Mouse (Mus musculus): Measurements from ENCODE around the gene Arl5c.

The Arl5c gene

DNA sequence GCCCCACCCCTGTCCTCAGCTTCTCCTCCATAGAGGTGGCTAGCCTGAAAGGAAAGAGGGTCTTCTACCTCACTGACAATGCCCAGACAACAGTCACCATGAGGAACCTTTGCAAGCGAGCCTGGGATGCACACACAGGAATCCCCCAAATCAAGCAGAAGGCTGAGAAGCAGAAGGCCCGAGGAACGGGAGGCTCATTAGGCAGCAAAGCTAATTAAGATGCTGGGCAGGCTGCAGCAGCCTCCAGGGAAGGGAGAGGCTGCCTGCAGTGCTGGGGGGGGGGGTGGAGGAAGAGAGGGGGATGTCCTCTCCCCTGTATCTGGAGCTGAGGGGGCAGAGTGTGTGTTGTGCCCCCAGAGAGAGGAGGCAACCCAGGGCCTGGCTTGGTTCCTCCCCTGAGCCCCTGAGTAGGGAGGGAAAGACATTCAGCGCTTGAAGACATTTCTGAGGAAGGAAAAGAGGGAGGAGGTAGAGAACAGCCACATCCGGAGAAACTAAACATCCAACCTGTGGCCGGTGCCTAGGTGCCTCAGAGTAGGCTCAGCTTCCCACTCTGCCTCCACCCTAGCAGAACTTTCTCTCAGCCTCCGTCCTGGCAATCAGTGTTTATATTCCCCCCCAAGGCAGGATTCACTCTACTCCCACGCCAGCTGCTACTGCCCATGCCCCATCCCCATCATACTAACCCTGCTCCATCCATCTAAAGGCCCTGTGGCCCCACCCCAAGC lies 24.1 kb upstream of the Arl5c start:
- no peak for DNase-seq (ENCODE audit: low read depth)

DNA sequence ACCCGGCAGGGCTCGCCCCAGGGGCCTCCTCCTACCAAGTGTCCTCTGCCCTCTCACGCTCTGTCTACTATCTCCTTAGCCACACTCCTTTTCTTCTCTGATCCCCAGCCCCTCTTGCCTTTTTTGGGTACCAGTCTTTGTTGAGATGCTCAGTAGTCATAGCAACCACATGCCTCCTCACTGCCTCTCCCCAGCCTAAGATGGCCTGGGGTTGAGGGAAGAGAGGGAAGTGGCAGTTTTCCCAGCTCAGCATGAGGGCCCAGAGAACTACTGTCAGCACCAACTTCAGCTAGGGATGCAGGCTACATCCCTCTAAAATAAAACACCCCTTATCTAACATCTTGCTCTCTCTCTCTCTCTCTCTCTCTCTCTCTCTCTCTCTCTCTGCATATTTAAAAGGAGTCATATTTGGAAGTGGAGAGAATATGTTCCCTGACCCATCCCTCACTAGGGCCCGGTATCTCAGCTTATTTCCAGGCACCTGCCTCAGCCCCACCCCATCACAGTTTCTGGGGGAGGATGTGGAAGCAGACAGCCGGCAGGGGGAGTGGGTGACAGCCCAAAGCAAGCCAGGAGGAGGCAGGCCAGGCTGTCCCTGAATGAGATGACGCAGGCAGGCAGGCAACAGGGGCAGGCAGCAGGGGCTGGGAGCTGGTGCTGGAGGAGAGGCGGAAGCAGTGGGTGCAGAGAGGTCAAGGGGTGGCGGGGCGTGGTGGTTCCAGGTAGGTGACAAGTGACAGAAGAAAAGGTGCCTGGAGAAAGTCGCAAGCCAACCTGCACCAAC lies 23.1 kb upstream of the Arl5c start:
- DNase-seq (ENCODE audit: low read depth), result no peak

DNA sequence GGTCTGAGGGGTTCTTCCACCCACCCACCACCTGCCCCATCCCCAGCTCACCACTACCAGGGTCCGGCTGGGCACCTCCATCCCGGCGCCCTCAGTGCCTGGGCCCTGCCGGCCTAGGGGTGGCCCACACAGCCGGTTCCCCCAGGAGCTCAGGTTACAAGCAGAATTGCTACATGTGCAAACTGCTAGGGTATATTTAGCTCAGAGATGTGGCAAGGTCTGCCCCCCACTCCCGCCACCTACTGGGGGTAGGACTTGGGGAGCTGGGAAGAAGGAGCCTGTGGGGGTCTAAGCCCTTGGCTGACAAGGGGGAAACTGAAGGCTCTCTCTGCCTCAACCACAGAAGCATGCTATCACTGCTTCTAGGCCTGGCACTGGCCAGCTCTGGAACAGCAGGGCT lies 22.2 kb upstream of the Arl5c start:
- DNase-seq (ENCODE audit: low read depth), result no peak

DNA sequence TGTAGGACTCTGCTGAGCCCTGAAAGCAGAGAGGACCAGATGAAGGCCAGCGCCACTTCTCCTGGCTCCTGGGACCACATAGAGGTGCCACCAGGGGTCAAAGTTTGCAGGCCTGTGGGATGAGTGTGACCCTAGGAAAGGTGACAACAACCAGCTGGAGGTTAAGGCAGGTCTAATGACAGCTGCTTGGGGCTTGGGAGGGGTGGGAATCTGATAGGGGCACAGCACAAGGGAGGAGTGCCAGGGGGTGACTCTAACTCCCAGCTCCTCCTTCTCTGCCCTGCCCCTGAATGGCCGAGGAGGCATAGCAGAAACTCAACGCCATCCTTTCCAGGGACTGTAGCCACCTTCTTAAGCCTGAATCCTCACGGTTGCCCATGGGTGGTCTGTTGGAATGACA lies 20.8 kb upstream of the Arl5c start:
- no peak for DNase-seq (ENCODE audit: low read depth)

DNA sequence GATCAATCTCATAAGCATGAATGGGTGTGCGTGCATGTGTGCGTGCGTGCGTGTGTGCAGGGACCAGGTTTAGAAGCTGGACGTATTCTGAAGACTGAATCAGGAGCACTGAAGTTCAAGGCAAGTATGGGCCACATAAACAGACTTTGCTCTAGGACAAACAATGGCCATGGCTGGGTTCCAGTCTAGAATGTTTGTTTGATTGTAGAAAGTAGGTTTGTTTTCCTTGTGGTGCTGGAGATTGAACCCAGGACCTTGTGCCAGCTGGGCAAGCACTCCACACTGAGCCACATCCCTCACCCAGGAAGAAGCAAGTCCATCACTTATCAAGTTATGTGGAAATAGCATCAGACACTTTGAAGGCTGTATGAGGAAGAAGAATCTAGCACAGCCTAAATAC lies 20.2 kb upstream of the Arl5c start:
- no peak for DNase-seq (ENCODE audit: low read depth)

DNA sequence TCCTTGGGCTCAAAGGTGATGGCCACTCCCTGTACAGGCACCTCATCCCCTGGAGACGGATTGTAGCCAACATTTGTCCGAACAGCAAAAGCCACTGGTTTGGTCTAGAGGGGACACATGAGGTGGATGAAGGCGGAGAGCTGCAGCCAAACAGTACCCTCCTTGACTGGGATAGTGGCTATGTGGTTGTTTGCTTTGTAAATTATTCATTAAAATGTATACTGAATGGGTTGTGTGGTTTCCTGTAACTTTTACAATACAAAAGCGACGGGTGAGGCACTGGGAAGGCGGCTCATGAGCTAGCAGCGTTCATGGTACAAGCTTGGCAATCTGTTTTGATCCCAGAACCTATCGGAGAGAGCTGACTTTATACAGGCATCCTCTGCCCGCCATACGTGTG lies 16.9 kb upstream of the Arl5c start:
- DNase-seq (ENCODE audit: low read depth), result no peak

DNA sequence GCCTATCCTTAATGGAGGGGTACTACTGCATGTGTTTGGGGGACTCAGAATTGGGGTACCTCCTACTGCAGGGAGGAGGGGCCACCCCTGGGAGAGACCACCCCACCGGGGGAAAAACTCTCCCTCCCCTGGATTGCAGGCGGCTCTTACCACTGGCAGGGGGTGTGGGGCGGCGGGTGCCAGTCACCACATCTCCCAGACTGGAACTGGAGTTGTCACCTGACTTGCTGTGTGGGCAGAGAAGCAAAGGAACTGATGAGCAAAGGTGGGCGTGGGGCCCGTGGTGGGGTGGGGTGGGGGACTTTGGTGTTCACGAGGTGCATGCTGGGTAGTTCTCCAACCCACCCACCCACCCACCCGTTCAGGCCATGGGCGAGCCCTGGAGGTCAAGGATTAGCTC lies 15.7 kb upstream of the Arl5c start:
- DNase-seq (ENCODE audit: low read depth), result no peak

DNA sequence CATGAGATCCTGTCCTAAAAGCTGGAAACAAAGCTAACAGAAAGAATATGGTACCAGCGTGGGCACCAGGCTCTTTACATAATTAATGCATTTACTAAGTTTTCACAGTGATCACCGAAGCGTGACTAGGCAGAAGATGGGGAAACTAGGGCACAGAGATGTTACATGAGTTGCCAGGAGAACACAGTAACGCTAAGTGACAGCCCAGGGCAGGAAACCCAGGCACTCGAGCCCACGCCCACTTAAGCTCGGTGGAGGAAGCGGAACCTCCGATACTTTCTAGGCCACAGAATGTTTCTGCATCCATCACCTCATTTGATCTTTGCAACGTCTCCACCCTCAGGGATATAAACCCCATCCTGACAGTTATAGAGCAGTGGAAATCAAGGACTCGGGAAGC lies 12.1 kb upstream of the Arl5c start:
- DNase-seq (ENCODE audit: low read depth), result no peak

DNA sequence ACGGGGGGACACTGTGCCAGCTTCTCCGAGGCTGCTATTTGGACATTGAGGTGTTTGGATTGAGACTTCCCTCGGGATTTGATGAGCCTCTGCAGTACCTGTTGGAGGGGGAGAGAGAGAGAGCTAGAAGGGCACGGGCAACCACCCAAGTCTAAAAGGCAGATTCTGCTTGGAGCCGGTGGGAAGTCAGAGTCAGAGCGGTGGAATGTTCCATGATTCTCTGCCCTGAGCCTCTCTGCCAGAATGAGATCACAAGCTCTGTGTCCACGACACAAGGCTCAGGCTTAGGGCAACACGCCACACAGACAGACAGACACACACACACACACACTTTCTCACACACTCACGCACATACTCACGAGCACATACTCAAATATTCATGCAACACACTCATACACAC lies 9.7 kb upstream of the Arl5c start:
- no peak for DNase-seq (ENCODE audit: low read depth)

DNA sequence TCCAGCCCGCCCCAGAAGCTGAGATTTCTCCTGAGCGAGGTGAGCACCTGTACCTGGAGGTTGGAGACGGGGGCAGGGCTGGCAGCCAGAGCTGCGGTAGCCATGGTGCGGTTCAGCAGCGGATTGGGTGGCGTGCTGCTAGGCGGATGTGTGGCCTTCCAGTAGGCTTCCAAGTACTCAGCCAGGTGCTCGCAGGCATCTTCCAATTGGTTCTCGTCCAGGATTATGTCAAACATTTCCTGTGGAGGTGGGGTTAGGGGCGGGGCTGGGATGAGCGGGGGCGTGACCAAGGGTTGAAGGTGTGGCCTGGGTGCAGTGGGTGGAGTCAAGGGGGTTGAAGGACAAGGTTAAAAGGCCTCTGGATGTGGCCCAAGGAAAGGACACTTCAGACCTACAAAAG lies 9.1 kb upstream of the Arl5c start:
- DNase-seq (ENCODE audit: low read depth), result no peak

DNA sequence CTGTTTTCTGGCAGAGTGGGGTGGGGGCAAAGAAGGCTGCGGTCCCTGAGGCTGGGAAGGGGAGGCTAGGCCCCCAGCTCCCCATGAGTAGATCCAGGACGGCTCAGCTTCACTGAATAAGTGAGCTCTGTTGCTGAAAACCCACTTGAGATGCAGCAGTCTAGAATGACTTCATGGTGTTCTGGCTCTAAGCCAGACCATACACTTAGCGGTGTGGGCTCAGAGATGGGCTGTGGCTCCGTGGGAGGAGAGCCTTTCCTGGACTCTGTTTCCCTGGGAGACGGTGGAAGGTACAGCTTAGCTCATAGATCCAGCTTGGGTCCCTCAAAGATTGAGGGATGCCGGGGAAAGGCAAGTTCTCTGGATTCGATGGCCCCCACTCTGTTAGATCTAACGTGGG lies 8.2 kb upstream of the Arl5c start:
- DNase-seq (ENCODE audit: low read depth), result no peak

DNA sequence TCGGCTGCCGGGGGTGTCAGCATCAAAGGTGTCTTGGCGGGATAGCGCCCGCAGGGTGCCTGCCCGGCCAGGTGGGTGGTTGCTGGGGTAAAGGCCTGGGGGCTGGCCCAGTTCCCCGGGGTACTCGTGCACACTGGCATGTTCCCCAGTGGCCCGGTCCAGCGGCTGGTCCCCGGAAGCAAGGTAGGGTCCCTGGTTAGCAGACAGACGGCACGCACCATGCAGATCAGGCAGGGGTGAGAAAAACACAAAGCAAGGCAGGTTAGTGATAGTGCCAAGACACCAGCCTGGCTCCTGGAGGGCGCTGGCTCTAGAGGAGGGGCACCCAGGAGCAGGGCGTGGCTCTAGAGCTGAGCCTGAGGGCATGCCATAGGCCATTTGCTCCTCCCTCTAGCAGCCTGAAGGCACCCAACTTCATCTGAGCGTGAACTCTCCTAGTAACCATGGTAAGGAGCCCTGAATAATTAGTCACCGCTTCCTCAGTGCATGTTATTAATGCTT lies 7.2 kb upstream of the Arl5c start:
- no peak for DNase-seq (ENCODE audit: low read depth)

DNA sequence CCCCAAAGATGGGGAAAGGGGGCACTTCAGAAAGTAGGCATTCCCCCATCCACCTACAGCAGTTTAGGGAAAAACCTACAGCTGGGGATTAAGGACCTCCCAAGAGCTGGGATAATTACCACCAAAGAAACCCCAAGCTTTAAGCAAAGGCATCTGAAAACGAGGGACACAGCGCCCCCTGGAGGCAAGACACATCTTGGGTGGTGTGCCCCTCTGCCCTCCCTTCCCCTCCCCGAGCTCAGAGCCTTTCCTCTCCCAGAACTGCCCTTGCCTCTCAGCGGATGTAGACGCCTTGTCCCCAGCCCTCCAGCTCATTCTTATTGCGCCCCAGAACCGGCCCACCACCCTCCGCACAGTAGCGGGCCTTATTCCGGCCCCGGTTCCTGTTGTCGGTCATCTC lies 6.6 kb upstream of the Arl5c start:
- DNase-seq (ENCODE audit: low read depth), result peak; percentile 79

DNA sequence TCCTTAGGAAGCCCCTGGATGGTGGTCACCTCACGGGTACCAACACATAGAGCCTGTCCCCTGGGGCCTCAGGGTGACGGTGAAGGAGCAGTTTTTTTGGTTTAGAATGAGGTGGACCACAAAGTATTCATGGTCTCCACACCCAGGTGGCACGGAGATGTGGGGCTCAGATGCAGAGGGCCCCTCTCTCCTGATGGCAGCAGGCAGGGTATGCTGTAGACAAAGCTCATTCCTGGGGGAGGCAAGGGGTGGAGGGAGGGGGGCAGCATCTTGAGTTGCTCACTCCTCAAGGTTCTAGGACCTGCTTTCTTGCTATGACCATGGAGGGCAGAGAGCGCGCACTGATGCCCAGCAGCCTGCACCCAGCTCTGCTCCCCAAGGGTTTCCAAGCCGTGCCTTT lies 6.0 kb upstream of the Arl5c start:
- no peak for DNase-seq (ENCODE audit: low read depth)

DNA sequence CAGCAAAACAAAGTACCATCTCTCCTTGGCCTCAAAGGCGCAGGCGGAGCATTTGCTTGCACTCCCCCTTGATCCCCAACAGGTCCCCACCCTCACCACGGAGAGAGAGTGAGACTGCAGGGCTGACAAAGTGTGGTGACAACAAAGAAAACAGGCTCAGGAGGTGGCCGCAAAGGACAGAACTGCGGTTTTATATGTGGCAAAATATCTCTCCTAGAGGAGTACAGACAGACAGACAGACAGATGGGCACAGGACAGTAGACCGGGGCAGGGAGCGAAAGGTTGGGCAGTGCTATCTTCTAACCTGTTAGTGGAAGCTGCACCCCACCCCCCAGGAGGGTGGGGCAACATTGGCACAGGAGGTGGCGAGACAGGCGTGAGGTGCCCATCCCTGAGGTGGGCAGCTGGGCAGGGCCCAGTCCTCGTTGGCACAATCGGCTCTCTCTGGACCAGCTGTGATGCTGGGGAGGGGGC lies 5.4 kb upstream of the Arl5c start:
- no peak for DNase-seq (ENCODE audit: low read depth)

DNA sequence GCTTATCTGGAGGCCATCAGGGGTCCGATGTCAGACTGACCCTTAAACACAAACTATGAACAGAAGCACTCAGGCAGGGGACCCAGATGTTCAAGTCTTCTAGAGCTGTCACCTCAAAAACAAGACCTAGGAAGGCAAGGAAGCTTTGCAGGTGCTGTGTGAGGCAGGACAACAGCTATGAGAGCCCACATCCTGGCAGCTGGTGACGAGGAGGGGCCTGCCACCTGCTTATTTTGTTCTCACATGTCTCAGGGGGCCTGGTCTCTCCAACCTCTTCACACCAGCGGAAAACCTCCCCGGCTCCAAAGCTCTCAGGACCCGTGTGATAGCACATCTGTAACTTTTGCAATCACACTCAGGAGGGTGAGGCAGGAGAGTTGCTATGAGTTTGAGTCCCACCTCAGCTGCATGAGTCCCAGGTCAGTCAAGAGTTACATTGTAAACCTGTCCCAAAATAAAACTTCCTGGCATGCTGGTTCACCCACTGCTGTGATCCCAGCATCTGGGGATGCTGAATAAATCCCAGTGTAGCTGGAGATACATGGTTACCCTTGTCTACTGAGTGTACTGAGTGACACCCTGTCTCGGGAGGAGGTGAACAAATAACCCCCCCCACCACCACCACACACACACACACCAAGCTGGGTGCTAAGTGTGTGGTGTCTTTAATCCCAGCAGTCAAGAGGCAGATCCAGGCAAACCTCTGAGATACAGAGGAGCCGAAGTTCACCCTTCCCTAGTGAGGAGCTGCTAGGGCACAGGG lies 4.6 kb upstream of the Arl5c start:
- DNase-seq (ENCODE audit: low read depth), result no peak

DNA sequence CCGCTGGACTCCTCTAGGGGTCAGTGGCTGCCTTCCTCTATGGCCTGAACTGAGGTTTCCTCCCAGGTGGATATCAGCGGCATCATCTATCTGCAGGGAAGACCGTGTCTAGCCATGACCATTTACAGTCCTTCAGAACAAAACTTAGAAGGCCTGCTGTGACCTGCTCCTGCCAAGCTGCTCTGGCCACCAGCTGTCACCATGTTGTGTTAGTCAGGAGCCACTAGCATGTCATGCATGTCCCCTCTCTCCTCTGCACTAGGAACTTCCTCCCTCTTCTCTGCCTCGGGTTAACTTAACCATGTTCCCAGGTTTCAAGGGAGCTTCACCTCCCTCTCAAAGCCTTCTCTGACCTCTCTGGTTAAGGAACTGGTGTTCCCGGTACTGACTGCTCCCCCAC lies 3.8 kb upstream of the Arl5c start:
- DNase-seq (ENCODE audit: low read depth), result no peak

DNA sequence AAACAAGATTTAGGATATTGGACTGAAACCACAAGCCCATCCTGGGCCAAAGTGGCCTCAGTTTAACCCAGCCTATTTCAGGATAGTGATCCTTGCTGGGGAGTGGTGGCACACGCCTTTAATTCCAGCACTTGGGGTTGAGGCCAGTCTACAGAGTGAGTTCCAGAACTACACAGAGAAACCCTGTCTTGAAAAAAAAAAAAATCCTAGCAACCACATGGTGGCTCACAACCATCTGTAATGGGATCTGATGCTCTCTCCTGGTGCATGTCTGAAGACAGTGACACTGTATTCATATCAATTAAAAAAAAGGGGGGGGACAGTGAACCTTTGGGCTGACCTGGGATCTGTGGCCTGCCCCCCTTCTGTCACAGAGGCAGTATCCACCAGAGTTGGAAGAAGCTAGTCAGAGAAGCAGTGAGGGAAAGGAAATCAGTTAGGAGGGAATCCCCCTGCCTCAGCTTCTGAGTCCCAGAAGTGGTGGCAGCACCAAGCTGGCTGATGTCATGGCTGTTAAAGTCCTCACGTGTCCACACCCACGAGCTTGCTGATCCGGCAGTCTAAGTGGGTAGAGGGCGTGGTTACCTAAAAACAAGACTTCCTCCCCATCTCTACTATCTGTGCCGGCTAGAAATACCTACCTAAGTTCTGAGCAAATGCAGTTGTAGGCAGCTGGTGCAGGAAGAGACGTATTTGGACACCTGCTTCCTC lies 3.1 kb upstream of the Arl5c start:
- DNase-seq (ENCODE audit: low read depth), result no peak

DNA sequence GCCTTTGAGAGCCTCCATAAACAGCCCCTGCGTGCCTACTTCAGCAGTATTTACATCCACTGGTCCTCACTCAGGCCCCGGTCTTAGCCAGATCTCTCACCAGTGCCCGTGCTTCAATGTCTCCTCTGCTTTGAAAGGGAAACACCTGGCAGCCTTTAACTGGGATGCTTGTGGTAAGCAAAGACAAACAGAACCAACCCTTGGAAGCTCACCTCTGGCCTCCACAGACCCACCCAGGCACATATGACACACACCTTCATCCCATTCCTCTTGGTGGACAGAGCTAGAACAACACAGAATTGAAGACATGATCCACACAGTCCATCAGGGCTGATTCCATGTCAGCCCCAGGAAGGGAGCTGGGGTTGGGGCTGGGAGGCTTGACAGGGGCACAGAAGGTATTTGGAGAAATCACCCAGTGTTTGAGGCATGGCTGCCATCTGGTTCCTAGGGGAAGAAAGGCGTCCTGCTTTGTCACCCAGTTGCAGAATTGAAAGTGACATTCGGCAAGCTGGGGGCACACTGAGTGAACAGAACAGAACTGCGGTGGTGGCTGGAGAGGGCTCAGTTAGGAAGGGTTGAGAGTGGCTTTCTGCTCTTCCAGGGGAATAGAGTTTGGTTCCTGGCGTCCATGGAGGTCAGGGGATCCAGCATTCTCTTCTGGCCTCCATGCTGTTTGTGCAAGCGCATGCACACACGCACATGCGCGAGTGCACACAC lies 2.3 kb upstream of the Arl5c start:
- no peak for DNase-seq (ENCODE audit: low read depth)

DNA sequence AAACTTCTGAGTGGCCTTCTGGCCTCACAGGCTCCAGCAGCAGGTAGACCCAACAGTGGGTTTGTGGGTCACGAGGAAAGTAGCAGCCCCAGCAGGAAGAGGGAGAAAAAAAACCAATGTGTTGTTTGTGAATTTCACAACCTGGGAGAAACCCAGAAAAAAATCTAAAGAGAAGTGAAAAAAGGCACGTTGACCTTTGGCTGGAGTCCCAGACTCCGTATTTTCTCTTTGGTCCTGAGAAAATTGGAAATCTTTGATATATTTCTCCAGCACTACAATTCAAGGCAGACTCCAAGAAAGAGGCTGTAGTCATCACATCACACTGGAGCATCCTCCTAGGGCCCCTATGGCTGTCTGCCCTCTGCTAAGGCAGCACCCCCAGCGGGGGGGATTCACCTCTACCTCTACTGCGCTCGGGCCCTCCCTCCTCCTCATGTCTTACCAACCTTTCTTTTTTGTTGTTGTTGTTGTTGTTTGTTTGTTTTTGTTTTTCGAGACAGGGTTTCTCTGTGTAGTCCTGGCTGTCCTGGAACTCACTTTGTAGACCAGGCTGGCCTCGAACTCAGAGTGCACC lies 1.5 kb upstream of the Arl5c start:
- DNase-seq (ENCODE audit: low read depth), result no peak

DNA sequence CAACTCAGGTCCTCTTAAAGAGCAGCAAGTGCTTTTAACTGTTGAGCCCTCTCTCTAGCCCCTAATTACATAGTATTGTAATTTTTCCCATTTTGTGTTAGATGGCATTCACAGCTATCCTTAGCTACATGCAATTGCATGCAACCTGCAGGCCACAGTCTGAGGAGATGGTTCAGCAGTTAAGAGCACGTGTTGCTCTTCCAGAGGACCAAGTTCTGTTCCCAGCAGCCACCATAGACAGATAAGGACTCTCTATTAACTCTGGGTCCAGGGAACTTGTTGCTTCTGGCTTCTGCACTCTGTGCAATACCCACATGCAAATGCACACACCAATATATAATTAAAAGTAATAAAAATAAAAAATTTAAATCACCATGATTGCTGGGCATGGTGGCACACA lies 710 bp upstream of the Arl5c start:
- no peak for DNase-seq (ENCODE audit: low read depth)
